Mouse (Mus musculus) mouse trophoblast stem cell (cell line): ENCODE measurements at regions not wholly inside any gene's neighbourhood (a gene's known extent, or its start where the extent isn't known, plus 50 kb on each side); places are given as distances from the start of the nearest gene placed in this dataset.

ENCODE experiments used
- in situ Hi-C, 2 experiments: fragments of 300-500 bp; cut with MseI, MboI; formaldehyde crosslinking; loops; 2 replicates in 1 of 2; 3 replicates in 1 of 2; pipeline ENCODE4 v1.15.1; 2025

DNA sequence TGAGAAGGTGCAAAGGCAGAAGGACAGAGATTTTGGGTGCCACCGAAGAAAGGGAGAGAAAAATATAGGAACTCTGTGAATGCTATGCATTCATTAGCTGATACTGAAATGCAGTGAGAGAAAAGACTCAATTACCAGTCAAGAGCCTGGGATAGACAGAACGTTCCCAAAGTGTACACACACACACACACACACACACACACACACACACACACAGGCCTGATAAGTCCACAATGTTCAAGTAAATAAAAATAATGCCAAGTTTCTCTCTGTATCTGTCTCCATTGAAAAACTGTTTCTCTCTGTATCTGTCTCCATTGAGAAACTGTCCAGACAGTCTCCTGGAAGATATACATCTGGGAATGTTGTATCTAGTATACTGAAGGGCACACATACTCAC is 124.1 kb downstream of the Hlx start:
- in situ Hi-C loops = no loop called here

DNA sequence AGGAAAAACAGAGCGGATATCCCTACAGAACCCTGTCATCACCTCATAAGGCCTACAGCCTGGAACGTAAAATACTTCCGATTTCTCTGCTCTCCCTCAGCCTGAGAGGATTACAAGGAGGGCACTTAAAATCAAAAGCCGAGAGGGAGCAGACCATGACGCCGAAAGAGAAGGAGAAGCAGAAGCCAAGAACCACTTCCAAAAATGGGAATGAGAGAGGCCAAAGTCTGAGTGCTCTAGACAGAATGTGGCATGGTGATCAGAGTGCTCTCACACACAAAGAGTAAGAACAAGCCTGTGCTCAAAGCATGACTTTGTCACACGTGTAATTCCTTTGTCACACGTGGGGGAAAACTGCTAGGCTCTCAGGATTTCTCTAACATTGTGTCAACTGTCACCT is 125.9 kb downstream of the Hlx start:
- in situ Hi-C loops = no loop called here

DNA sequence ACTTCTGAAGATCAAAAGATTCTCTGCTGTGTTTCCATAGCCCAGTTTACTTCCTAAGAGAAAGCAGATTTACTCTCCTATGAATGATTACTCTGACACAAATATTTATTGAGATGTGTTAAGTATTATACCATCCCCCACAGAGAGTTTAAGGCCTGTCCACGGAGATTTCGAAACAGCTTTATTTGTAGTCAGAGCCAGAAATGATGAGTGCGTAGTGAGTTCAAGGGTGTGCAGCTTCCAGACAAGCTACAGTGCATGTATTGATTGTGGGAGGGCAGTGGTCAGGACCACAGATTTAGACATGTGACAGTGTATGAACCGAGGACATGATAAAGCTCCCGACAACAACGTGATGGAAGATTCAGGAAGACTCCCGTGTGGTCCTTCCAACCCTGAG is 126.8 kb downstream of the Hlx start:
- in situ Hi-C loops = no loop called here

DNA sequence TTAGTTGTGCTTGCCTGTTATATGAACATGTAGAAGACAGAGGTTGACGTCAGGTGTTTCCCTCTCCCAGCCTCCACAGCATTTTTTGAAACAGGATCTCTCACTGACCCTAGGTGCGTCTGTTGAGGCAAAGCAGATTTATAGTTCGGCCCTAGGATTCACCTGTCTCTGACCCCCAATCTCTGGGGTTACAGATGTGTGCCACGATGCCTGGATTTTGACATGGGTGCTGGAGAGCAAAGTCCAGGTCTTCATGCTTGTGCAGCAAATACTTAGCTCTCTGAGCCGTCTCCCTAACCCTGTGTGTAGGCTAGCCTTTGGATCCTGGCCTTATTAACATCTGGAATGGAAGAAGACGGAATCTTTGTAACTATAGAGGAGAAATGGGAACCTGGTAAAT is 129.3 kb downstream of the Hlx start:
- in situ Hi-C loops = no loop called here

DNA sequence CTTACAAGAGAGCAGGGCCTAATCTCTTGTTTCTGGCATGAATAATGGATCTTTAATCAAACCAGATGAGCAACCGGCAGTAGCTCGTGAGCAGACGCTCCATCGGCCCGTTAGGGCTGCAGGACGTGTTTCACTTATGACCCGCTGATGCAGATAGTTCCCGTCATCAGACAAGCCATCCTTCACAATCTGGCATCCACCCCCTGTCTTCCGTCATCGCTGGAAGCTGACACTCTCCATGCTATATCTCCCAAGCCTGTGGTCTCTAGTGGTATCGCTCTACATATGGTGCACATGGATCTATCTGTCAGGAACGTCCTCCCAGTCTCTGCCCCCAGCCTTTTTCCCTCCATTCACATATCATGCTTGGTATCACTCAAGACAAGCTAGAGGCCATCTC is 137.0 kb downstream of the Hlx start:
- in situ Hi-C loops = no loop called here

DNA sequence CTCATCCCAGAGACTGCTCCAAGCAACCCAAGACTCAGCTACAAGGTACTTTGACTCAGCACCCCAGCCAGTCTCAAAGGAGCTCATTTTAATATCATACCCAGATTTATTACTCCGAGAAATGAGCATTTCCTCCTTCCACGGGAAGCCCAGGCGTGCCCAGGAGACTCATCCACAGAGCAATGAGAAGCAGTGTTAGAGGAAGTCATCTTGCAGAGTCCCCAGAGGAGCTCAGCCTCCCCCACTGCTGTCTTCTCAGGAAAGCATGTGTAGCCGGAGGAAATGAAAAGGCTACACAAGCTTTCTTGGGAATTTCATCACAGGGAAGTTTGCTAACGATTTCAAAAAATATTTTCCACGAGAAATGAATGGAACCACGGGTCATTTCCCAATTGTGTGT is 141.8 kb downstream of the Hlx start:
- in situ Hi-C loops = no loop called here

DNA sequence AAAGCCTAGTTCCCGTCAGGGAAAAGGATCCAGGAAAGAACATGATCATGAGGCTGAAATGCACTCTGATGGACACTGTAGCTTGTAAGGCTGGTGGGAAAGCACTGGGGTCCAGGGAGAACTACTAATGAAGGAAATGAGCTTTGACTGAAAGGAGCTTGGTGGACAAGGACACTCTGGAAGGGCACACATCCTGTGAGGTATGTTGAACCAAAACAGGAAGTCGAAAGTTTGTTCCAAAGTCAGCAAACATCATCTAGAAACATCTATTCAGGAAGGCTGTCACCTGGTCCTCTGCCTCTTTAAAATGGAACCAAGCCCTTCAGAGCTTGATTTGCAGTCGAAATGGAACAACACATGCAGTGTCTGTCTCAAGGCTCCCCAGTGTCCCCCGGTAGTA is 143.1 kb downstream of the Hlx start:
- in situ Hi-C loops = no loop called here

DNA sequence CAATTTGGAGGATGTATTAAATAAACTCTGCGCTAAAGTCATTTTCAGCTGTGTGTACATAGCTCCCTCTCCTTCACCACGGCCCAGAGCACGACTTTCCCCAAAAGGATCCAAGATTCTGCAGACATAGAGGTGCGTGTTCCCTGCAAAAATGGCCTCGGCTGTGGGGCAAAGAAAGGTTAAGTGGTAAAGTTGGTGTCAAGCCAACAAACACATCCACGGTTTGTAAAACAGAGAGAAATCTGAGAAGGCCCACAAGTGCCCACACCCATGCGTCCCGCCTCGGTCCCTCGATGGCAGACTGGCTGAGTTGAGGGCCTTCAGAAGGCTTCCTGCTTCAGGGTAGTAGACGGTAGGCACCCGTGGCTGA is 147.9 kb downstream of the Hlx start:
- in situ Hi-C loops = no loop called here

DNA sequence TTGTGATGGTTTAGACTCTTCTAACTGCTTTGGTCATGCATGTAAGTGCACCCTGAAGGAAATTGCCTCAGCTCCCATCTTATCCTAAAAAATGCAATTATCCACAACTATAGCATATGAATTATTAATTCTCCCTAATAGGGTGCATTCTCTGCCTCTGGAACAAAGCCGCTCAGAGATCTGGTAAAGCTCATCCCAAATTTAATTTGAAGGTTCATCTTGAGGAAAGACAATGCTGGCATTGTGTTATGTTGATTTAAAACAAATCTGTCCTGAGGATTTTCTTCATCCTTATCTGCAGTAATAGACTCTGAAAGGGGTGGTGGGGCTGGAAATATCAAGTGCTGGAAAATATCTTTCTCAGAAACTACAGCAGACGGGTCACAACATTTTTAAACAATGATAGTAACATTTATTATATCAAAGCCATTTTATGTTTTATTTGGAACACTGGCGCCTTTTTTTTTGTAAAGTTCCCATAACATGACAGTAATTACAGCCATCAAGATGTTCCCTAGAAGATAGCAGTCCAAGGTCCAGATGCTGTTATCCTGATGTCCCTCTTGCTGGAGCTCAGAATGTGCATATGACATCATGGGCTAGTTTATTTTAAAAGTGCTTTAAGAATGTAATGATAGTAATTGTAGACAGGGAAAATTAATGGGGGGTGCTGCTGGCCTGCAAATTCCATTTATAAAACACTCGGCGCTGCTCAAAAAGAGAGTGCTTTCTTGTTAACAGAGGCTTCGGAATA is 148.5 kb downstream of the Hlx start:
- in situ Hi-C loops = no loop called here

DNA sequence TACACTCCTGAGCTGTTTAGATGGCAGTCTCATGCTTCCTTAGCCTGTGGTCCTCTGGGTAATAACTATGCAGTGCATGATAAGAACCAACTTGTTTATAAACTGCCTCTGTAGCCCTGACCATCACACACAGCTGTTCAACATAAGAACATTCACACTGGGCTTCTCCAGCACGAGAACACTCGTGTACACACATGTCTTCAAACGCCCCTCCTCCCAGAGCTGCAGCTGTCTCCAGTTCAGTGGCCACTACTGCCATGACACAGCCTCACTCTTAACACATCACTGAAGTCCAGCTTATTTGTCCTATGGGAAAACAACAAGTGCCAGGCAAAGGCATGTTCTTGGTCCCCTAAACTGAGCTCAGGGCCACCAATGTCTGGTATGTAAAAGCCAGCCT is 152.9 kb downstream of the Hlx start:
- in situ Hi-C loops = no loop called here

DNA sequence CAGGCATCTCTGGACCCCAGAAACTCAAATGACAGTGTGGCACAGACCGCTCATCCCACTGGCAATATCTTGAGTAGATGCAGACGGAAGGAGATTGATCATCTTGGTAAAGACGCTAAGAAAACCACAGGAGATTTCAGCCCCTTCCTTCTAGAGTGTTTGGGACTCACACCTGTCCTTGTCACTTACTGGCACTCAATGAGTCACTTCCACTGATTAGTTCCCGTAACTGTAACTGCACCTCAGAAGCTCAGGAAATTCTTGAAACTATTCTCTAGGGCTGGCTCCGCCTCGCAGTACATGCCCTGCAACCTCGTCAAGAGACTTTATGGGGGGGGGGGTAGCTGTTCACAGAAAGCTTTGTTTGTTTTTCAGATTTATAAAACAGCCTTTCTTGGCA is 155.9 kb downstream of the Hlx start:
- in situ Hi-C loops = no loop called here

DNA sequence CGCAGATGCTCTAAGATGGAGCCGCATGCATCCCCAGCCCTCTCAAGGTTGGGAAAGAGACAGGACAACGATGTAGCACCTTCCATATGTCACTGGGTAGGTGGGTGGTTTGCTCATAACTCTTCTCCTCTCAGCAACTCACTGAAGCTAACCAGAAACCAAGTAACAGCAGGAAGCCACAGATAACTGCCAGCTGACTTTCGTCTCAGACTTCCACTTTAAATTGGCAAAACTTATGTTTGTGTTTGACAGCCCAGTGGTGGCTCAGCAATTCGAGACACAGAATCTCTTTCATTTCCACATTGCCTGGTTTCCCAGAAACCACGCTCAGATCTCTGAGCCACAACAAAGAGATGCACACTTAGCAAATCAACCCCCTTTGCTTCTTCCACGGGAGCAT is 159.1 kb downstream of the Hlx start:
- in situ Hi-C loops = no loop called here

DNA sequence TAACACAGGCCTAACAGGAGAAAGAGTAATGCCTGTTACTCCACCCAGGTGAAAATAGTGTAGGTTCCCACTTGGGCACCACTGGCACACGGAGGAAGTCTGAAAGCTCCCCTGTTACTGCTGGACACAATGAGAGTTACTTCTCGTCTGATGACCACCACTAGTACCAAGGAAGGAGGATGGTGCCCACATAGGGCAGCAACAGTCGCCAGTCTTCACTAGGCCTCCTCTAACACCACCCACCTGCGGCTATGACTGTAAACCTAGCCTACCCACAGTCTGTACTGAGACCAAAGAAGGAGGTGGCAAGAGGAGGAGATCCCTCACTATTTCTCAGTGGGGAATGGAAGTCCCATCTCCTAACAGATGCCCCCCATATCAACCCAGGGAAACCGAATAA is 161.7 kb downstream of the Hlx start:
- in situ Hi-C loops = no loop called here

DNA sequence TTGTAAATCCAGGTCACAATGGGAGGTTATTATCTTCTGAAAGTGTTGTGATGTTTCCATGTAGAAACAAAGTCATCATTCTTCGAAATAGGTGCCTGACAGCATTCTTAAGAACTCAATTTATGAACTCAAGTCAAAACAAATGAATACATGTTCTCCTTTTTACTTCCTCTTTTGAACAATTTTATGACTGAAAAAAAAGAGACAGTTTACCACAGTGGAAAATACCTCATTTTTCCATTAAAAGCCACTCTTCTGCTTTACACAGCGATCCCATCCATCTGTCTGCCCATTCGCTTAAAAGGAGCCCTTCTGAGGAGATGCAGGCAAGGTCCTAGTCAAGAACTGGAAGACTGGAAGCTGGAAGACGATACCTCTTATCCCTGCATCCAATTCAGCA is 169.5 kb downstream of the Hlx start:
- in situ Hi-C loops = no loop called here

DNA sequence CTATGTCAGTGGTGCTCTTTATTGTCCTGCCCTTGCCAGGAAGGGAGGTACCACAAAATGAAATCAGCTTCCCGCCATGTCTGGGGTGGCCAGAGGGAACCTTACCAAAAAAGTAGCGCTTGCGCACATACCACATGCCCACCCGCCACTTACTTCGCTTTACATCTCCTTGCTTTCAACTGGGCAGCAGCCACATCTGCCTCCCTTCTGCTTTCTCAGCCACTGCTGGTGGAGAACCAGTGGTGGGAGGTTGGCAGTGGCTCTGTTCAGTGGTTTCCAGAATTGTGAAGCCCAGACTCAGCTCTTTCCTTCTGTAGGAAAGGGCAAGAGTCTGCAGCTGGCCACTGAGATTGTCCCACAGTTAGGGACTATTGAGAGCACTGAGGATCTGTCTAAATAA is 170.2 kb downstream of the Hlx start:
- in situ Hi-C loops = no loop called here

DNA sequence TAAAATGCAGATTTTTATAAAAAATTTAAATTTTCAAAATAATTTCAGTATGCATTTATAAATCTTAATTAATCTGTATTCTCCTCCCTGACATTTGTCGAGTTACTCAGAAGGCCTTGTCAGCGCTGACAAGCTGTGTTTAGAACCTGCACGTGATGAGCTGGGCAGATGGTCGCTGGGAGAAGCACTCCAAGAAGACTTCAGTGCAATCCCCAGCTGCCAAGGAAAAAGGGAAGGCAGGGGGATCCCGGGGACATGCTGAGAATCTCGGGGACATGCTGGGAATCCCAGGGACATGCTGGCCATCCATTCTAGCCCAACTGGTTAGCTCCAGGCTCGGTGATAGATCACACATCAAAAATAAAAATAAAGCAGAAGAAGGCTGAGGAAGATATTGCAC is 172.9 kb downstream of the Hlx start:
- in situ Hi-C loops = no loop called here

DNA sequence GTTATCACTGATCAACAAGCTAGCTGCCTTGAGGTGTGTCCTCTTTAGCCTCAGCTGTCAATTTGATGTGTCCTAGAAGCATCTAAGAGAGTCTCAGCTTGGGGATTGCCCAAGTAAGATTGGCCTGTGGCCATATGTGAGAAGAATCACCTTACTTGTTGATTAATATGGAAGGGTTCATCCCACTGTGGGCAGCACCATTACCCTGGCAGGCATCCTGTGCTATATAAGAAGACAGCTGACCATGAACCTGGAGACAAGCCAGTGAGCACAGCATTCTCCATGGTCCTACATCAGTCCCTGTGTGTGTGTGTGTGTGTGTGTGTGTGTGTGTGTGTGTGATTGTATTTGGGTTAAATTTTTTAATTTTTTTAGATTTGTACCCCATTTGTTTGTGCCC is 178.6 kb downstream of the Hlx start:
- in situ Hi-C loops = no loop called here

DNA sequence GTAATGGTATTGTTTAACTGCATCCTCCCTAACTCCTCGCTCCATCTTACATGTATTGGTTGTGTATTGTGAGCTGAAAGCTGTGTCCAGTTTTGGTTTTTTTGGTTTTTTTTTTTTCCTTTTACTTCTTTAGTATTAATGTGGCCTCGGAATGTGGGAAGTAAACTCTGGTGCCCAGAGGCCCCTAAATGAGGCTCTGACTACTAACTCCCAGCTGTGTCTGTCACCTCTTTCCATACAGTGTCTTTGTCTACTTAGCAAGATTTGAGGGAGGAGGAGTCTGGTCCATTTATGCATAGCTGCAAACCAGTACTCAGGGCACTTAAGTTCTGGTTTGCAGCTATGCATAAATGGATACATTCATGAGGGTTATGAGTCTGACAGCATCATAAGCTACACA is 181.9 kb downstream of the Hlx start:
- in situ Hi-C loops = no loop called here

DNA sequence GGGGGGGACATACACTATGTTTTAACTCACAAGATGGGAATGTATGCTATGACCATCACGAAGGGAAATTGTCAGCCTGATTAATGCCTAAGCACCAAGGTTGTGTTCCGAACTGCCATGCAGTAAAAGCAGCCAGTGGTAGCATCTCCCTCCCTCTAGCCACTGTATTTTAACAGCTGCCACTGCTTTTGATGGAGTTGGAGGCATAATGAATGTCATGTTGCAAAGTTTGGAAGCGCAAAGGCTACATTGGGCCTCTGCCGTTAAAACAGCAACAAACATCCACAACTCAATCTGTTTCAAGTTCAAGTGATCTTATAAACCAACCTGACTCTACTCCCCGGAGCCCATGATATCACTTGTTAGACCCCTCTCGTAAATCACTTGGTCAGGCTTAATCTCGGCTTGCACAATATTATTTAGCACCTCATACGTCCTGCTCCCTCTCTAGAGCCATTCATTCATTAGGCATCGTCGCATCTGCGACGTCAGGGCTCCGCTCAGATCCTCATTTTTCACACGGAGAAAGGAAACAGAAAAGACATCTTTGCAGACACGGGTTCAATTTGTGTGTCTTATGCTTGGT is 184.7 kb downstream of the Hlx start:
- in situ Hi-C loops = no loop called here

DNA sequence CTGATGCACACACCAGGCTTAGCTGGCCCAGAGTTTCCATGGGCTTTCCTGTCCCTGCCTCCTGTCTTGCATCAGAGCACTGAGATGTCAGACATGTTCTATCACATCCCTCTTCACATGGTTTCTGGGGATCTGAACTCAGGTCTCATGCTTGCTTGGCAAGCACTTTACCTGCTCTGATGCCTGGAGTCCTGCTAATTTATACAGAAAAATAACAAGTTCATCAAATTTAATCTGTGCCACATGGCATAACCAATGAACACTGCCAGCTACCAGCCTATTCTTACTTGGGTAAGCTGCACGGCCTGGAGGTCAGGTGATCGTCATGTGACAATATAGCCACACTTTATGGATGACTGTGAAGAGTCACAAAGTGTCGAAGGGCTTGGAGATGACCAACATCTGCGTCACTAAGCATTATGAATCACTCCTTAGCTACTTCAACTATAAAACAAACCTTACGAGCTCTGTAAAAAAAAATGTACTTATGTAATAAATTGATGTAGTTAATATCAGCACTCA is 186.2 kb downstream of the Hlx start:
- in situ Hi-C loops = no loop called here

DNA sequence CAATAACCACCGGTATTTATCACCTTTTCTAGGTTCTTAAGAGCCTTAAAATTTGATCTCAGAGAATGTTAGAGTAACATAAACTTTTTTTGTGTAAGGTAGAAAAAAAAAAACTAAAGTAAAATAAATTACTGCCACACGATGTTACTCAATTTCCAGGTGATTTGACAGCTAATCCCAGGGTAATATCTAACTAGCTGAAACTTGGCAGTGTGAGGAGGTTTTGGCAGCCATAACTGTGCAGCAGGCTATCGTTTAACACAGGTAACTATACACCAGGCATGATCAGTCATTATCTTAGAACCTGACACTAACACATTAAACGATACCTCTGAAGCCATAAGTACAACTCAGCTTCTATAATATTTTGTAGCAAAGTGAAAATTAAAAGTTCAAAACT is 187.3 kb downstream of the Hlx start:
- in situ Hi-C loops = no loop called here

DNA sequence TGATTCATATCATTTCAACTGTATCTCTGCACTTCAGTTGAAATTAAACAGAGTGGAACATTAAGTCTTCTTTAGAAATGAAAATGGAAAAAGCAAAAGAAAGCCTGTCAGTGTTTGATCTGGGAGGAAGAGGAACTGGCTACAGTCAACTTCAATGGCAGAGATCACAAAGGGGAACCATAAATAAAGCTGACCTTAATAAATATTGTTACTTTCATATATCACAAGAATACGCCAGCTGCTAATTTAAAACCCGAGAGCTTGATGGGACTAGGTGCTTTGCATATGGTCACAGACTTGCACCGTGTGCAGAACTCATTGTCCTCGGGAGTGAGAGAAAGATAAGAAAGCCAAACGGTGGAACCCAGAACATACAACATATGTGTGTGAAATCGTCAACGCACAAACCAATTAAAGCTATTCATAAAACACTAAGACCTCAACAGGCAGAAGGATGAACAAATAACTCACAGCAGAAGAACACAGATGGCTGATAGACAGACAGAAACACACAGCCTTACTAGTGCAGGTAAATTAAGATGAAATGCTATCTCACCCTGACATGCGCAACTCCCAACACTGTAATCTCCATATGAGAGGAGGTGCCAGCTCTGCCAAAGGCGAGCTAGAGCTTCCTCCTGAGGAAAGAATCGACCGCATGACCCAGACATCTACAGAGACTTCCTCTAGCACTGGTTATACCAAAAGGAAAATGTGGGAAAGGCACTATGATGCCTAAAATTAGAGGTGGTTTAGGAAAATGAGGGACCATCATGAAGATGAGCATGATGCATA is 189.9 kb downstream of the Hlx start:
- in situ Hi-C loops = no loop called here

DNA sequence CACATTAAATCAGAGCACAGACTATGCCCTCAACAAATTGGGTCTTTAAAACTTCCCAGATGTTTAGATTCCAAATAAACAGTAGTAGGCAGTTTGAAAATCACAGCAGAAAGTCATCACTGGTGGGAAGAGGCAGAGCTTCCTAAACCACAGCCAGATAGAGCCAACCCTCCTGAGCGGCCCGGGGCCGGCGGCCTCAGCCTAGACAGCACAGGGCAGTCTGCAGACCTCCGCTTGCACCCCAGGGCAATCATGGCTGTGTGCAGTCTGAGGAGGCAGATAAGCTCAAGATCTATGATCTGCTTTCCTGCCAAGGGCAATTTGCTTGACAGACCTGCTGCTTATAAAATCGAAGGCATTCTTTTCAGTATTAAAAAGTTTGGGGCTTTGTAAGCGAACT is 192.6 kb downstream of the Hlx start:
- in situ Hi-C loops = no loop called here
